Mouse (Mus musculus): Measurements from ENCODE around the gene Olfr1258. TPM values are rescaled to one million over a fixed set of nuclear protein-coding genes. Genes with fewer than 3 reads are reported as not detected.

The Olfr1258 gene
- not detected in 2 replicates for polyA plus RNA-seq (2012; rRNA removed)

DNA sequence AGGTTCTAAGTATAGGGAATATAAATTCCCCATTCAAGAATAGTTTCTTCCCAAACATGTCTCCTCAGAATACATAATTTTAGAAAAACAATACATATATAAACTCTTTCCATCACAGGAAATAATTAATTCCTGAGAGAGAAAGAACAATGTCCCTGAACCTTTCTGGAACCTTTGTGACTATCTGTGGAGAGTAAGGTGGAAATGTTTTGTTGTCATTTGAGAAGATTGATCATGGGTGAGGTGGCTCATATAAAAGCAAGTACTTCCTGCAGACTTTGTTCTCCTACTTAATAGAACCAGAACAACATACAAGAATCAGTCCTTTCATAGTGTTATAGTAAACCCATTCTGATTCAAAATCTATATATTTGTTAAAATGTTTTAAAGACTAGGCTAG, at the start of gene Olfr1258:
Olfr1258 (plus strand) TSS at position 301 of the 400 bp plus-strand sequence.

DNA sequence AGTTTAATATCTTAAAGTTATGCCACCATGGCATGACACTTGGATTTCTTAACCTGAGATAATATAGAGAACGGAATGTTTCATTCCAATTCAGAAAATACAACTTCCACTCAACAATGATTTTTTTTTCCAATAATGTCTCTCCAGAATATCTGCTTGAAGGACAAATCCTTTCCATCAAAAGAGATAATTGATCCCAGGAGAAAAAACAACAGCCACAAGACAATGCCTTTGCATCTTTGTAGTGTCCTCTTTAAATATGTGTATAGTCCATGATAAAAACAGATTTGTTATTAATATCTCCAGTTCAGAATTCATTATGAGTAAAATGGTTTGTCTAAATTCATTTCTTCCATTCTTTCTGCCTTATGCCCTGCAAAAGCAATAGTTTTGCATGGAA, 49.0 kb upstream of the Olfr1258 start, which contains the start of gene Olfr1257:
Olfr1257 (plus strand) TSS at position 301 of the 400 bp plus-strand sequence.

DNA sequence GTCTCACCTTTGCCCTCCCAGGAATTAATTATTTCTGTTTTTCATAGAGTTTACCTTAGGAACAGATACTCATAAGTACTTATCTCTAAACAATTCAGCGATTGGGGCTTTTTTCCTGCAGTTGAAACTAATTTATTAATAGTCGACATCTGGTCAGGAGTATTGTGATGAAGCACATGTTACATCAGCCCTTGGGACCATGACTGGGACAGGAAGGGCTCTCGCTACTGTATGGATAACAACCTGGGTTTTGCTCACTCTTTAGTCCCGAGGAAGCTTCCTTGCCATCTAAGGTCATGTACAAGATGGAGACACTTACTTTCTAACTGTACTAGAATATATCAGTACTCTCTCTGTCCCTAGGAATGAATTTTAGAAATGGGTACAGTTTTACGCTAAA, 21.5 kb downstream of the Olfr1258 start, which contains the start of gene Olfr1259:
Olfr1259 (minus strand) TSS at position 101 of the 400 bp plus-strand sequence.

DNA sequence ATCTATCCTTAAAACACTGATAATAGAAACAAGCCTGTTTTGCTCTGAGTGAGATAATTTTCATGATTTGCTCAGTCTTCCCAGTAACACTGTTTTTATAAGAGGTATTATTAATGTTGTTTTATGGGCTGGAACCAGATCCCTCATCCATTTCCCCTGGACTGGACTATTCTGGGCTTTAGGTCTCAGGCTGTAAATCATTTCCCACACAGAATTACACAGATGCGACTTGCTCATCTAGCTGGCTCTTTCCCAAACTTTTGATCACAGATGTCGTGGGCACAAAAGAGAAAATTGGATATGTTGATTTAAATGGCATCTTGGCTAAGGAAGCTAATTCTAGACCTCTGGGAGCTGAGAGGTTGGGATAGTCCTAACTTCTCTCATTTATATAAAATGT, 47.1 kb downstream of the Olfr1258 start, which contains the start of gene Olfr1260:
Olfr1260 (plus strand) TSS at position 157 of the 400 bp plus-strand sequence.

Other genes with a start within 250 kb of the Olfr1258 start
- gene Olfr1252, start 202.3 kb upstream of the Olfr1258 start, polyA plus RNA-seq (2012; rRNA removed): not detected in 2 replicates
- gene Olfr1253, start 170.2 kb upstream of the Olfr1258 start, polyA plus RNA-seq (2012; rRNA removed): not detected in 2 replicates
- not detected in 2 replicates for gene Olfr1254, start 133.7 kb upstream of the Olfr1258 start, polyA plus RNA-seq (2012; rRNA removed)
- gene Olfr1255, start 115.3 kb upstream of the Olfr1258 start, polyA plus RNA-seq (2012; rRNA removed): not detected in 2 replicates
- gene Olfr1256, start 85.8 kb upstream of the Olfr1258 start, polyA plus RNA-seq (2012; rRNA removed): not detected in 2 replicates
- 0.14 TPM in 1 of 2 replicates, not detected in the other for gene Olfr48, start 79.1 kb upstream of the Olfr1258 start, polyA plus RNA-seq (2012; rRNA removed)
- not detected in 2 replicates for gene Olfr1257, start 48.9 kb upstream of the Olfr1258 start, polyA plus RNA-seq (2012; rRNA removed)
- 0.01 and 0.09 TPM in 2 replicates for gene Olfr1259, start 21.4 kb downstream of the Olfr1258 start, polyA plus RNA-seq (2012; rRNA removed)
- not detected in 2 replicates for gene Olfr1260, start 47.0 kb downstream of the Olfr1258 start, polyA plus RNA-seq (2012; rRNA removed)
- not detected in 2 replicates for gene Olfr1261, start 63.9 kb downstream of the Olfr1258 start, polyA plus RNA-seq (2012; rRNA removed)
- not detected in 2 replicates for gene Olfr1262, start 72.8 kb downstream of the Olfr1258 start, polyA plus RNA-seq (2012; rRNA removed)
- not detected in 2 replicates for gene Olfr1263, start 84.8 kb downstream of the Olfr1258 start, polyA plus RNA-seq (2012; rRNA removed)
- not detected in 2 replicates for gene Olfr1264, start 98.3 kb downstream of the Olfr1258 start, polyA plus RNA-seq (2012; rRNA removed)
- gene Olfr1265, start 108.0 kb downstream of the Olfr1258 start, polyA plus RNA-seq (2012; rRNA removed): not detected in 2 replicates
- not detected in 2 replicates for gene Olfr140, start 136.3 kb downstream of the Olfr1258 start, polyA plus RNA-seq (2012; rRNA removed)
- not detected in 2 replicates for gene Olfr1269, start 194.1 kb downstream of the Olfr1258 start, polyA plus RNA-seq (2012; rRNA removed)
- 0.04 and 0.10 TPM in 2 replicates for gene Olfr32, start 215.0 kb downstream of the Olfr1258 start, polyA plus RNA-seq (2012; rRNA removed)
- 0.10 TPM in 1 of 2 replicates, not detected in the other for gene Olfr1270, start 225.8 kb downstream of the Olfr1258 start, polyA plus RNA-seq (2012; rRNA removed)

Measured in central nervous system, embryonic 18 days (tissue).